Mouse (Mus musculus): ENCODE results near the gene Txndc8.

DNA sequence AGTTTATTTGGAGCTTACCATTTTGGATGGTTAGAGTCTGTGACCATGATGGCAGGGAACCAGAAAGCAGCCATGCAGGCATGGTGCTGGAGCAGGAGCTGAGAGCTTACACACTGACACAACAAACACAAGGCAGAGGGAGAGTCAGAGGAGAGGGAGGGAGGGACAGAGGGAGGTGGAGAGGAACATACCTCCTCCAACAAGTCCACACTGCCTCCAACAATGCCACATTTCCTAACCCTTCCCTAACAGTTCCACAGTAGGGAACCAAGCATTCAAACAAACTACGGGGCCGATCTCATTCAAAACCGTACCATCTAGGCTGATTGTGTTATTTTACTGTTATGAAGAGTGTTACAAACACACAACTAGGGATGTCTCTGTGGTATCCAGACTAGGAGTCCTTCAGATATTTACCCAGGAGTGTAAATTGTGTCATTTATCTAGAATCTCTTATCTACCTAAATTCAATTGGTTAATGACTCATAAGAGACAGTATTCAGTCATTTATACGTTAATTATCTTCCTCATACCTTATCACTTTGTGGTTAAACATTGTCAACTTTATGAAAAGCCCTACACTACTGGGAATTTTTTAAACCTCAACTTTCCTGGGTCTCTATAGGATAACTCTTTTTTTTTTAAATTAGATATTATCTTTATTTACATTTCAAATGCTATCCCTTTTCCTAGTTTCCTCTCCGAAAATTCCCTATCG lies 34.4 kb downstream of the Txndc8 start:
- TF ChIP-seq CTCF (IDR thresholded peaks at IDR 0.05; ENCODE audit: control insufficient read depth, insufficient read depth, insufficient read length) (no peak), USF1 (IDR thresholded peaks at IDR 0.05; ENCODE audit: low read depth) (no peak), MAX (IDR thresholded peaks at IDR 0.05) (no peak), MYOD1 (IDR thresholded peaks at IDR 0.05; ENCODE audit: control insufficient read depth, insufficient read length, low read depth) (no peak), FOSL1 (IDR thresholded peaks at IDR 0.05; ENCODE audit: insufficient read depth, low read length, poor library complexity, severe bottlenecking) (no peak)
